Mouse (Mus musculus) G1E (cell line): ENCODE data around the gene Rapgef2. TPM values are rescaled to one million over a fixed set of nuclear protein-coding genes. Genes with fewer than 3 reads are reported as not detected.

Experiments
- ATAC-seq: 2 replicates; pipeline ENCODE4 v1.8.0; 2016; ENCODE audit warnings: mild to moderate bottlenecking; ENCODE audit not compliant: insufficient number of reproducible peaks, poor library complexity, low FRiP score, severe bottlenecking; ENCODE audit errors: extremely low read depth
- DNase-seq: peaks from one replicate; pipeline ENCODE4 v3.0.0; 2012; ENCODE audit warnings: low spot score
- H3K27me3 ChIP-seq: 2 replicates; pipeline ENCODE4 v1.6.1; 2012; ENCODE audit warnings: mild to moderate bottlenecking, low read length, inconsistent platforms; ENCODE audit not compliant: insufficient read depth
- H3K36me3 ChIP-seq: replicated peaks from 2 replicates; pipeline ENCODE3; 2012; ENCODE audit warnings: mild to moderate bottlenecking, inconsistent platforms
- H3K4me1 ChIP-seq: 2 replicates; pipeline ENCODE4 v1.6.1; 2012; ENCODE audit warnings: low read depth, low read length, inconsistent platforms, mixed read lengths; ENCODE audit not compliant: insufficient read depth
- H3K4me3 ChIP-seq: 2 replicates; pipeline ENCODE4 v1.5.1; 2012; ENCODE audit warnings: low read depth, mild to moderate bottlenecking, inconsistent platforms, low read length, moderate library complexity, mixed read lengths
- H3K9me3 ChIP-seq: replicated peaks from 2 replicates; pipeline ENCODE4 v1.6.1; 2012; ENCODE audit warnings: inconsistent platforms
- CTCF ChIP-seq: IDR thresholded peaks from 2 replicates; pipeline ENCODE4 v1.5.1; 2012; ENCODE audit warnings: low read depth, low read length, inconsistent platforms, mixed read lengths
- GATA1 ChIP-seq: IDR thresholded peaks from 2 replicates; pipeline ENCODE4 v1.6.1; 2012; ENCODE audit warnings: borderline replicate concordance, low read length, inconsistent platforms, mixed read lengths
- GATA2 ChIP-seq: IDR thresholded peaks from 2 replicates; pipeline ENCODE4 v1.6.1; 2012; ENCODE audit warnings: low read depth, low read length, inconsistent platforms, borderline replicate concordance
- POLR2AphosphoS5 ChIP-seq: IDR thresholded peaks from 2 replicates; pipeline ENCODE4 v1.6.1; 2012; ENCODE audit warnings: low read depth, low read length, inconsistent platforms; ENCODE audit not compliant: insufficient replicate concordance
- TAL1 ChIP-seq: conservative IDR thresholded peaks from 2 replicates; pipeline ENCODE4 v1.6.1; 2012; ENCODE audit warnings: low read depth, low read length, inconsistent platforms, mixed read lengths
- polyA plus RNA-seq: library from polyadenylated mRNA; stranded (reverse); fragments of >175 nt; gene quantifications from 2 replicates; pipeline ENCODE4 v1.2.3, GENCODE M21; 2012
- total RNA-seq, 2 experiments: library from RNA; stranded (forward) in 1 of 2; stranded (reverse) in 1 of 2; fragments of 200-1000 nt in 1 of 2; fragments of >200 nt in 1 of 2; fragmentation: Nextera tagmentation in 1 of 2; gene quantifications; 2 replicates each; pipeline ENCODE4 v1.2.3; 2014 to 2017

Rapgef2 gene
- total and polyA plus RNA-seq, 3 experiments, result 2.9 to 22.1 (median 18.7) TPM

- Histone ChIP-seq H3K36me3 (no peaks in the 10 kb centered on the region), H3K4me1 (peaks cover 32% of the 10 kb centered on the region), H3K9me3 (no peaks in the 10 kb centered on the region), H3K4me3 (no peak overlapping the region), H3K27me3 (no peaks in the 10 kb centered on the region; the same call in 1 of the 2 replicates)
- ATAC-seq, result no peak
- DNase-seq, result no peak
- TF ChIP-seq GATA2 (no peak), CTCF (no peak), GATA1 (no peak), TAL1 (no peak), POLR2AphosphoS5 (no peak)
Observed at GRCm38 (mm10) chr3:79253416-79253815, 32.9 kb downstream of the Rapgef2 start.

- no peak overlapping the region for H3K4me3 ChIP-seq
- no peak for ATAC-seq
Observed at GRCm38 (mm10) chr3:79252921-79253394, 33.4 kb downstream of the Rapgef2 start.

GRCm38 (mm10) chr3:79249955-79250354 is 36.4 kb downstream of the Rapgef2 start:
- no peaks in the 10 kb centered on the region for H3K36me3 ChIP-seq
- no peaks in the 10 kb centered on the region; the same call in 1 of the 2 replicates for H3K27me3 ChIP-seq
- H3K4me3 ChIP-seq, result no peak overlapping the region
- no peak for TF ChIP-seq GATA1
- no peak for TF ChIP-seq CTCF
- no peak for TF ChIP-seq GATA2
- no peak for TF ChIP-seq TAL1
- TF ChIP-seq POLR2AphosphoS5, result no peak
- no peak for DNase-seq
- H3K9me3 ChIP-seq, result no peaks in the 10 kb centered on the region
- ATAC-seq, result no peak
- H3K4me1 ChIP-seq, result peaks cover 65% of the 10 kb centered on the region

More at GRCm38 (mm10) chr3:79252921-79253394, 33.4 kb downstream of the Rapgef2 start:
- Histone ChIP-seq H3K27me3 (no peaks in the 10 kb centered on the region; the same call in 1 of the 2 replicates), H3K36me3 (no peaks in the 10 kb centered on the region), H3K4me1 (peaks cover 37% of the 10 kb centered on the region), H3K9me3 (no peaks in the 10 kb centered on the region)
- TF ChIP-seq CTCF (no peak), GATA1 (no peak), GATA2 (no peak), TAL1 (no peak), POLR2AphosphoS5 (no peak)
- no peak for DNase-seq

- no peak overlapping the region; the same call in 1 of the 2 replicates for H3K4me3 ChIP-seq
- ATAC-seq (peak; percentile 24; the same call in 1 of the 2 replicates), DNase-seq (no peak)
- peaks cover 5% of the 10 kb centered on the region; the same call in 1 of the 2 replicates for H3K27me3 ChIP-seq
- peaks cover 67% of the 10 kb centered on the region for H3K4me1 ChIP-seq
- TF ChIP-seq TAL1 (no peak), POLR2AphosphoS5 (no peak), GATA2 (no peak), GATA1 (no peak), CTCF (no peak)
- no peaks in the 10 kb centered on the region for H3K9me3 ChIP-seq
- H3K36me3 ChIP-seq, result peaks cover 7% of the 10 kb centered on the region
Observed at GRCm38 (mm10) chr3:79248659-79249235, 37.6 kb downstream of the Rapgef2 start.

GRCm38 (mm10) chr3:79248208-79248607 is 38.1 kb downstream of the Rapgef2 start:
- H3K4me3 ChIP-seq, result peak overlapping the region; percentile 11; the same call in 1 of the 2 replicates

GRCm38 (mm10) chr3:79244347-79244746 is 42.0 kb downstream of the Rapgef2 start:
- ATAC-seq, result no peak

More at GRCm38 (mm10) chr3:79248208-79248607, 38.1 kb downstream of the Rapgef2 start:
- TF ChIP-seq CTCF (no peak), POLR2AphosphoS5 (no peak), GATA1 (no peak), TAL1 (no peak), GATA2 (no peak)
- Histone ChIP-seq H3K36me3 (peaks cover 7% of the 10 kb centered on the region), H3K9me3 (no peaks in the 10 kb centered on the region), H3K27me3 (peaks cover 5% of the 10 kb centered on the region; the same call in 1 of the 2 replicates), H3K4me1 (peaks cover 67% of the 10 kb centered on the region)
- DNase-seq (peak; percentile 21), ATAC-seq (peak; percentile 70)

More at GRCm38 (mm10) chr3:79244347-79244746, 42.0 kb downstream of the Rapgef2 start:
- H3K36me3 ChIP-seq, result peaks cover 7% of the 10 kb centered on the region
- peaks cover 5% of the 10 kb centered on the region; the same call in 1 of the 2 replicates for H3K27me3 ChIP-seq
- peaks cover 66% of the 10 kb centered on the region for H3K4me1 ChIP-seq
- DNase-seq, result no peak
- no peaks in the 10 kb centered on the region for H3K9me3 ChIP-seq
- TF ChIP-seq TAL1, result no peak
- no peak for TF ChIP-seq CTCF
- TF ChIP-seq POLR2AphosphoS5, result no peak
- TF ChIP-seq GATA2, result no peak
- H3K4me3 ChIP-seq, result no peak overlapping the region
